Mouse (Mus musculus) R1 (cell line): ENCODE measurements around the gene Dpf2.

Source experiments
- DNase-seq: peaks from one replicate; pipeline ENCODE4 v3.0.0-alpha.2; 2018; ENCODE audit warnings: low read depth, low spot score

Gene Dpf2

DNA sequence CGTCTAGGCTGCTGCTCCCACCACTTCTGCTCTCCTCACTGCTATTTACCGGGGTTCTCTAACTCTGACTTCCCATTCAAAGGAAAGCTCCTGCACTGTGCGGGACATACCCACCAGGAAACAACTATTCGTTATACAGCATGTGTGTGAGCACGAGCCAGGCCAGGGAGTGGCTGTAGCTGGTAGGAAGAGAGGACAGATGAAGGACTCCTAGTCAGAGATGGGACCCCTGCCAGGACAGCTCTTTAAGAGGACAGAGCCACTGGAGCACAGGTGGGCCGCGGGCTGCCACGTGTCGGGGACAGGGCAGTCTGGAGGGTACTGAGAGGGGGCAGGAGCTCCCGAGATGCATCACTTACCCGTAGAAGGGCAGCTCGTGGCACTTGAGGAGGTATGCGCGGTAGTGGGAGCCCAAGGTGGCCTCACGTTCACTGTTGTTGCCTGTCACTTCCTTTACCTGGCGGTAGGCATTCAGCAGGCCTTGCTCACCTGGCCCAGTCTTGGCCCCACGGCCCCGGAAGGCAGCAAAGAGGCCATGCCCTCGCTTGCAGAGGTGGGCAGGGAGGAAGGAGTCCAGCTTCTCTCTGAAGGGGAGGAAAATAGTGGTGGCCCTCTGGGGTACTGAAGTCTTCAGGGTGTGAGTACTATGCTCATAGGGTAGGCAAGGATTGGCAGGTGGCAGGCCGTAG is 48.0 kb downstream of the Dpf2 start:
- DNase-seq: no peak

DNA sequence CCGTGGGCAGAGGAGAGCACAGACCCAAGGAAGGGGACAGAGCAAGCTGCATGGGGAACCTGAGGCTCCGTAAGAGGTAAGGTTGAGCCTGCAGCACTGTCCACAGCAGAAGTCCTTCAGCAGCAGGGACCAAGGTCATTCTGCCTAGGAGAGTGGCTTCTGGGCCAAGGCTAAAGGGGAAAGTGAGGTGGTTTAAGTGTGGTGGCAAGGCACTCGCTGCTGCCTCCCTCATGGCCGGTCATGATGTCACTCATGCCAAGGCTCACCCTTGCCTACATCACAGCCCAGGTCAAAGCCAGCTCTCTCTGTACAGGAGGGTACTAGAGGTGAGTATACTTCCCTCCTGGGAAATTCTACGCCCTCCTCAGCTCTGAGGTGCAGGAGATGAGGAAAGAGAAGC is 49.0 kb downstream of the Dpf2 start:
- DNase-seq: no peak

DNA sequence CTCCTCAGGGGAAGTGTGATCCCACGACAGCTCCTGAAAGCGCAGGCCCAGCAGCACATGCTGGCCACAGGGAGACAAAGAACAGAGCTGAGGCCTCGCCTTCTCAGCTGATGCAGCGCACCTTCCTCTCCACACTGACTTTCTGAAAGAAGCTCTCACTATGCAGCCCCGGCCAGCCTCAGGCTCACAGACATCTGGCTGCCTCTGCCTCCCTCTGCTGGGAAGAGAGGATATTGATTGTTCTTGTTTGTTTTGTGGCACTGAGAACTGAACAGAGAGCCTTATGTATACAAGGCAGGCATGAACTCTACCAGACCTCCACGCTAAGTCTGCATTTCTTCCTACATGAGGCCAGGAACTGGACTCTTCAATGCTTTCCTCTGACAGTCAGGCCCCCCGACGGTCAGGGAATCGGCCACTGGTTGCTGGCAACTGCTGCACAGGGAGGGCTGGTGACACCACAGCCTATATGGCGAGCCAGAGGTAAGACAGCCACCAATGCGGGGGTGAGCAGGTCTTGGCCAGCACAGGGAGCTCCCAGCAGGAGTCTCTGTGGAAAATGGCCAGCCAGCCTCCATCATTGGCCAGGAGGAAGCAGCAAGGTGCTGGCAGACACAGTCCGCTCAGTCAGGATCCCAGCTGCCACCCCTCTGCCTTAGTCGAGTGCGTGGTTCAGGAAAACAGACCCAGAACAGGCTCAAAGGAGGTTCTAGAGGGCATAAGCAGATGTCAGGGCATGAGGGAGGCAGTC is 50.3 kb downstream of the Dpf2 start:
- DNase-seq: peak; percentile 64

DNA sequence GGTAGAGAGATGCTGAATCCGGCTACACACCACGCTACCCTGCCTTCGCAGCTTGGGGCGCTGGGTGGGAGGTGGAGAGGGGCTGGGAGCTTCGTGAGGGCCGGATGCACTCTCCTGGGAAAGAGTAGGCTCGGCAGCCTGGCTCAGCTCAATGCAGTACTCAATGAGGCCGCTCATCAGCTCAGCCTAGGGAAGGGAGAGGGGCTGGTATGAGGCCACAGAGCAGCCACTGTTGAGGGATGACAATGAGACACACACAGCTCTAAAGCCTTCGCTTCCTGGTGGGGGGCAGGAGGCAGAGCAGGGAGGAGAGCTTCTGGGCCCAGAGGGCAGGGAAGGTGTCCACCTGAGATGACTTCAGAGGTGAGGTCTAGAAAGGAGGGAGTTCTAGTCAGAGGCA is 56.2 kb downstream of the Dpf2 start:
- no peak for DNase-seq

DNA sequence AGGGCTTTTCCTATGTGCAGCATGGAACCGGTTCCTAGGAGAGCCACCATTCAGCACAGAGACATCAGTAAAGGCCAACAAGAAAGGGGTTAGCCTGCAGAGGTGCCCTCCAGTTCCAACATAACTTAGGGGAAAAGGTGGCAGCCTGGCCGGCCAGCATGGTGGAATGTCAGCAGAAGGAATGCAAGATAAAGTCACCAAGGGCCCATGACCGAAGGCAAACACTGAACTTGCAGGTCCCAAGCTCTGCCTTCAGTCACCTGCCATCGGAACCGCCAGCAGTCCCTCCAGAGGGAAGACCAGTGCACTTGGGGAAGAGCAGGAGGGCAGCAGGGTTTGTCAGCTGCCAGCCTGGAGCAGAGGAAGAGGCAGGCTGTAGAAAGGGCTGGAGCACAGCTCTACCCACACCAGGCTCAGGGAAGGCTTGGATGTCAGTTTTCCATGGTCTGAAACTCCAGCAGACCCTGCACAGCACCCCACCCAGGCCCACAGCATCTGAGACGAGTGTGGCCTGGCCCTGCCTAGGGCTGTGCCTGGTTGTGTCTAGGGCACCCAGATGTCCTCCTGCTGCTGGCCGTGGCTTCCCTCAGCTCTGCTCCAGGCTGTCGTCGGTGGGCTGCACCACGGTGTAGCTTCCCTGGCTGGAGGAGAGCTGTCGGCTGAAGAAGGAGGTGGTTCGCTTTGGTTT is 60.6 kb downstream of the Dpf2 start:
- no peak for DNase-seq

DNA sequence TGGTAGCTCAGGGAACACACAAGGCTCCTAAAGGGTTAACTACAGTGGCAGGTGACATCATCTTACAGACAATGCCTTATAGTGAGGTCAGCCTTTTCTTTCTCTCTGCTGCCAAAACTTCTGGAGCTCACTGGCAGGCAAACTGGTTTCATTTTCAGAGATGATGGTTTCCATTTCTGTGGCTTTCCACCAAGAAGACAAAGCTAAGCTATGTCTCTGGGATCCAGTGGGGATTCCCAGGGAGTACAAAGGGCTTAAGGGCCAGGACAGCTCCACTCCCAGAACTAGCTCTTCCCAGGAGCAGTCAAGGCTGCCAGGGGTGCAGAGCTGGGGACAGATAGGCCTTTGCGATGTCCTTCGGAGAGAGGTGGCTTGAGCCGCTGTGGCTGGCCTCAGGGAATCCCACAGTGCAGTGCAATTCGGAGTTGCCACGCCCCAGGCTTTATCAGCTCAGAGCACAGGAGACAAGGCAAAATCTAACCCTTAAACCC is 61.3 kb downstream of the Dpf2 start:
- no peak for DNase-seq

DNA sequence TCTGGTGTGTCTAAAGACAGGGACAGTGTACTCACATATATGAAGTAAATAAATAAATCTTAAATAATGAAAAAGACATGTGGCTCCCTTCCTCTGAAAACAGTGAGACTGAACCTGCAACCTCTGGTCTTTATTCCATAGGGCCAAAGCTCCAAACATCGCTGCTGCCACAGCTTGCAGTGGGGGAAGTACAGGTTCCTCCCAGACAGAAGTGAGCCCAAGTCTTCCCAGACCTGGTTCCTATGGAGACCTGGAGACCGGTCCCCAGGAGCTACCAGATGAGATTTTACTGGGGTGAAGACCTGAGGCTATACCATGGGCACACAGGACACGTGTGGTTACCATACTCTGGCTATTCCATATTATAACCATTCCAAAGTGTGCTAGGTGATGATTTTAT is 62.0 kb downstream of the Dpf2 start:
- DNase-seq: no peak

DNA sequence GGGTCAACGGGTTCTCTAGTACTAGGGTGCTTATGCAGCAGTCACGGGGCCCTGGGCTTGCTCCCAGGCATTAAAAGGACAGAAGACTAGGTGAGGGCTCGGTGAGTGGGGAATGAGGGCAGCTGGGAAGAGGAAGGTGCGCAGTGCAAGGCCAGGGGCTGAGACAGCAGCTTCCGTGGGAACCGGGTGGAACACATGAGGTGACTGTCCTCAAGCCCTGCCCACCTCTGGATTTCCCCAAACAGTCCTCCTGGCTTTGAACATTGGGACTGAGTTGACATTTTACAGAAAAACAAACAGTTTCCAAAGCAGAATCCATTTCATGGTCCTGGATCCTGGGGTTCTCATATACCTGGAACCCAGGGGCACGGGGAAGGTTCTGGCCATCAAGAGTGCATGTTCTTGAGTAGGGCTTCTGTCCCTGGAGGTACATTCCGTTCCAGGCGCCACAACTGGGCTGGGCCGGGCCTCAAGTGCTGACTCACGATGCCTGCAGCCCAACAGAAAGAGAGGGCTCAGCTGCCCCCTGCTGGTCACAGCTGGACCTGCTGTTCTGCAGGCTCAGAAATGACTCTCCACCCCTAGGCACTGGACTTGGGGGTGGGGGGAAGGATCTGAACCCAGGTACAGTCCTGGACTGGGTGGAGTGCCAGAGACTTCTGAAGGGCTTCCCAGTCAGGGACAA is 62.8 kb downstream of the Dpf2 start:
- DNase-seq: peak; percentile 96

DNA sequence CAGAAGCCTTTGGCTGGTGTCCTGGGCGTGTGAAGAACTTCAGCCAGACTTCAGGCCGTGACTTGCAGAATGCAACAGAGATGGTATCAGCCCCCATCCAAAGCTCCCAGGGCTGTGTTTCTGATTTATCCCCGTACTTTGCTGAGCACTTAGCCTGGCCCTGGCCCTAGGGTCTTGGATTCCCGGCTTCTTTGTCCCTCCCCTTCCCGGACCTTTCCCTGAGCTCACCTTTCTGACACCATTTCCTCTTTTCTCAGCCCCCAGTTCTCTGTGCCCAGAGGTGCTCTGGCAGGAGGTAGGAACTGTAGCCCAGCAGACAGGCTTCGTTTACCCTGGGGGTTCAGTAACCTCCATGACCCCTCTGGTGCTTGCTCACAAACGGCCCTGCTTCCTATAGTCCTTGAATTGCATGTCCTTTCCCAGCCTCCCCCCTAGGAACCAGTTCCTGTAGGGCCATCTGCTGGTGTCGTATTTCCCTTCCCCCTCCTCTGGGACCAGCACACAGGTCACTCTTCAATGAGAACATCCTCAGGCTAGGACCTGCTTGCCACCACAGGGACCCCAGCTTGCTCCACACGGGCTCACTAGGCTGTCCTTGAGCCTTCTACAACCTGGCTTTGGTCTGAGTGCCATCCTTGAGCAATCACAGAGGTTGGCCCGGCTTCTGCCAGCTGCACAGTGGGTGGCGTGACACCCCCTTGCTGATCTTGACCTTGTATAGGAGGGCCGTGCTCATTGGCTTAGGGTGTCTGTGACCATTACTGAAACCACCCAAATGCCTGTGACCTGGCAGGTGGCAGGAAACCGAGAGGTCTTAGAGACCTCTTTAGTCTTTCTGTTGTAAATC is 63.8 kb downstream of the Dpf2 start:
- DNase-seq: peak; percentile 91

DNA sequence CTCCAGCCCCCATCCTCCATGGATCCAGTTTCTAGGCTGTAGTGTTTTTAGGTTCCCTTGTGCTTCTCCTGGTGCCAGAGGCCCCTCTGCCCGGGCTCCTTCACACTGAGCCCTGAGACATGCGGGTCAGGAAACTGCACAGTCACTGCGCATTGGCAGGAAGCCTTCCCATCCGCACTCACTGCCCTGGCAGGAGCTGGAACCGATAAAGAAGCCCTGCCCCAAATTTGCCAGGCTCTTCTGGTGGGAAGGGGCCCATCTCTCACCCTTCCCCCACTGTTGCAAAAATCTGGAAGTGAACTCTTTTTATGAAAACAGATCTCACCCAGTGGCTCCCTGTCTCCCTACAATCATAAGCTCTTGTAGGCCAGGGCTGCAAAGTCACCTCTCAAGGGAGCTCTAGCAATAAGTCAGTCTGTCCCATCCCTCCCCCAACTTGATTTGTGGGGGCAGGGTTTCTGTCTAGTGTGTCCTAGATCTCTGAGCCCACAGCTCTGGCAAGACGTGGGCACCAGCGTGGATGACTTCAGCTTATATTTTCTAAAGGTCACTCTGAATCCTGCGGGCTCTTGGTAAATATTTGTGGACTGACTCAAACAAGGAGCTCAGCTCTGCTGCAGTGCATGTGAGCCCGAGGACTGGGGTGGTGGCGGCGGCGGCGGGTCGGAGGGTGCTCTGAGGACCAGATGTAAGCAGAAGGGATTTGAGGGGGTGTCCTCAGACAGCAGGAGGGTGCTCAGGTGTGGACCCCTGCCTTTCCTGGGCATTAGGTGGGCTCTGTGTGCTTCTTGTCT is 64.6 kb downstream of the Dpf2 start:
- peak; percentile 43 for DNase-seq

DNA sequence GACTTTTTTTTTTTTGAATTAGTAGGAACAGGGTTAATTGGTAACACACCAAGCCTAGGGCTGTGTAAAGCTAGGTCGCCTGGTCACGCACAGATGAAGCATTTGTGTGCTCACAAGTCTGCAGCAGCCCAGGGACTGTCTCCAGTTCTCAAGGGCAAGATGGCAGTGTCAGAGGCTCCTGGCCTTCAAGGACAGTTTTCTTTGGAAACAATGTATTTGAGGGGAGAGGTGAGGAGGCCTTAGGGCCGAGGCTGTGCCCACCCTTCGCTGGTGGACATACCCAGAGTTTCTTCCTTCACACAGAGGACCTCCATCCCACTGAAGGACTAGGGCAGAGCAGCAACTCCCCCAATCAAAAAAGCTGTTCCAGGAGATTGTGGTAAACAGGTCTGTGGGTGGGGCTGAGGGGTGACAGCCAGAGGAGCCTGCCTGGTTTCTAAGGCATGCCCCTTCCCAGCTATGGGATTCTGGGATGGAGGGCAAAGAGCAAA is 65.5 kb downstream of the Dpf2 start:
- DNase-seq: peak; percentile 49

DNA sequence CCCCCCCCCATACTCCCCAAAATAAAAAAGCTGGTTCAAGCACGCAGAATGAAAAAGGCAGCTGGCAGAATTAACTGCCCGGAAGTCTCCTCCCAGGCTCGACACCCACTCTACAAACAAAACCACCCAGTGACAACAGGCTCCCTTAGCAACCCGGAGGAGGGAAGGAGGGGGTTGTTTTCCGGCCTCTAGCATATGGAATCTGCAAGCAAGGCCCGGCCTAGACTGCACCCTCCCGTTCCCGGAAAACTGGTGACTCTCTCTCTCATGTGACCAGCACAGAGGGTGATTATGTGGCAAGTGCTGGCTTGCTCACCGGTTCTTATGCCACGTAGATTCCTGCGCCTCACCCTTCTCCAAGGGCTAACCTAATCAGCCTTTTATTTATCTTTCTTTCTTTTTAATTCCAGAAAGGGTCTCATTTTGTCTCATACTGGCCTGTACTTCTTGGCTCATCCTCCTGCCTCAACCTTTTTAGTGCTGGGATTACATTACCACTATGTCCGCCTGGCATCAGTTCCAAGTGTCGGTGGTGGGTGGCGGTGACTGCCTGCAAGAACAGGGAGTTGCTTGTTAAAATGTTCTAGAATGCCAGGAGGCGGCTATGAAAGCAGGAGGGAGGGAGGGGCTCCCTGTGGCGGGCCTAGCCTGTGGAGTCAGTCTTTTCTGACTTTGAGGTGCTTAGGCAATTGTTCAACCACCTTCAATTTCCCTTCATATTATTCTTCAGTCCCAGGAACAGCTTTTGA is 66.1 kb downstream of the Dpf2 start:
- peak; percentile 99 for DNase-seq
